Mouse (Mus musculus): ENCODE data around the gene Gjc2.

Gjc2 gene

DNA sequence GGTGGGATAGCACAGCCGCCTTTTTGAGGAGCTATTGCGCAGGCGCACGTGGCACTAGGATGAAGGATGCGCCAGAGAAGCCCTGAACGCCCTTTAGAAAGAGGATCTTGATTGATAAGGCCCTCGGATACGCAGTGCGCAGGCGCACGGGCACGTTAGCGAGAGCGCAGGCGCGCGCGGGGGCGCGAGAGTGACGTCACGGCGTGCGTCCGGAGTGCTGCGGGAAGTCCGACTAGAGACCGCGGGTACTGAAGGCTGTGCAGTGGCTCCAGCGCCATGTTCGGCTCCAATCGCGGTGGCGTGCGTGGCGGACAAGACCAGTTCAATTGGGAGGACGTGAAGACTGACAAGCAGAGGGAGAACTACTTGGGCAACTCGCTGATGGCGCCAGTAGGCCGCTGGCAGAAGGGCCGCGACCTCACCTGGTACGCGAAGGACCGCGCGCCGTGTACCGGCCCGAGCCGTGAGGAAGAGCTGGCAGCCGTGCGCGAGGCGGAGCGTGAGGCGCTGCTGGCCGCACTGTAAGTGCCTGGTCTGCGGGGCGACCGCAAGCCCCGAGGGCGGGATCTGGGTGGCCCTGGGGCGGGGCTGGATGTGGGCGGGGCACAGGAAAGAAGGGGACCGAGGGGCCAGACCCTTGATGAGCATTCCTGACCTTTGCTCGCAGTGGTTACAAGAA is 25.3 kb upstream of the Gjc2 start, which contains the start of gene 2310033P09Rik:
Gene 2310033P09Rik, plus strand, starts transcription at position 169 of the 679 bp plus-strand sequence.
- DNase-seq (ENCODE audit: low spot score in 2 of 2): peak; percentile 86 to 88

DNA sequence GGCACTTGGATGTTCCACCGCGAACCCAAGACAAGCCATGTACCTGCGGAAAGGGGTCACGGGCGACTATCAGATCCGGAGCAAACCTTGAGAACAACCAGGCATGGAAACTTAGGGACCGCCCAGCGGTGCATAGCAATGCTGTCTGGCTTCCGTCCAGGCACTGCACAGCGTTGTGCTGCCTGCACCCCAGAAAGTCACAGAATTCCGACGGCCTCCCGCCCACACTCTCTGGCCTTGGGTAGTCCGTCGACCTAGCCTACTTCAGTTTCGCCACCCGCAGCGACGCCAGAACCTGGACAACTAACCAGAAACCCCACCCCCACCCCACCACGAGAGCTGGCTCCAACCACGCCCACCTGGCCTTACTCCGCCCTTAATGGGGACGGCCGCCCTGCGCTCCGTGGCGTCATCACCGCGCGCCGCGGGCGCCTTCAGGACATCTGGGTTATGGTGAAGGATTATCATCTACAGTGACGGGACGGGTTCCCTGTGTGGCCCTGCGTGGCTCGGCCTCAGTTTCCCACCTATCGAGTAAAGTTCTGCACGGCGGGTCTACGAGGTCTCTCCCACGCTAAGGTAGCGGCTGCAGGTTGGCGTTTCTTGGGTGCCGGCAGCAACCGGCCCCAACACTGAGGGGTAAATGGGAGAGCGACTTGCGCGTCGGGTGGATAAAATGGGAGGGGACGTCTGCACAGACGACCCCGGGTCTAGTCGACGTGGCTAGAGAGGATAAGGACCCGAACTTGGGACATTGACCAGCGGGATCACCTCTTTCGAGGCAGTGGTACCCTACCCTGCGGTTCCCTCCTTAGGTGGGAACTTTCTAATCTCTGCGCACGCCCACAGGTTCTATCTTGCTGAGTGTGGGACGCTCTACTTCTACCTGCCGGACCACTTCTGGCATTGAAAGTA is 19.3 kb upstream of the Gjc2 start, which contains the start of gene Mrpl55:
Gene Mrpl55, plus strand, starts transcription at position 406 of the 915 bp plus-strand sequence.
- peak; percentile 87 to 91 for DNase-seq (ENCODE audit: low spot score in 2 of 2)

DNA sequence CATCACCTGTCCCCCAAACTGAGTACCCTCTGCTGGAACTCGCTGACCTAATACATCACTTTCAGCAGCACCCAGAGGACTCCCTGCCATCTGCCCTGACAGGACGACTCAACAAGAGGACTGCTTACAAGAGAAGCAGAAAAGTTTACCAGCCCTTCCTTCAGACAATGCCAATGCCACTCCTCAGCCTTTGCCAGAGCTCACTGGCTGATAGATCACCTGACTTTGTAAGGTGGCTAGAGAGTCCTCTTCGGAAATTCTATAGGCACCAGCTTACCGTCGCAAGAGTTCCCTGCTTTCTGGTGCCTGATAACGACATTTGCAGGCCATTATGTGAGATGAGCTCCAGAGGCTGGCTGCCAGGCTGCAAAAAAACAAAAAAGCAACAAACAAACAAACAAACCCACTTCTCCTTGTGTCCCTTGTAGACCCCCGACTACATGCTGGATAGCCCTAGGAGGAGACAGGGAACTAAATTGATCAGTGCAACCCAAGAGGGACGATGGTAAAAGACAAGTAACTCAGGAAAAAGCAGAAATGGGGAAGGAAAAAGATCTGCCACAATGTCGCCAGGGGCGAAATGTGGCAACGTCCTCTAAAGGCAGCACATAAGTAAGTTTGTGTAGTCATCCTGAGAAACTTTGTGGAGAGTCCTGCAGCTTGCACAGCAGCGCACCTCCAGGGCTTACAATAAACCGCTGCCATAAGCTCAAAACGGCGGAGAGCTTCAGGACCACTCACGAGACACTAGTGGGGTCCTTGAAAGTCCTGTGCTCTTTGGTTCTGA is 18.4 kb upstream of the Gjc2 start:
- no peak for DNase-seq (ENCODE audit: low spot score in 2 of 2)

DNA sequence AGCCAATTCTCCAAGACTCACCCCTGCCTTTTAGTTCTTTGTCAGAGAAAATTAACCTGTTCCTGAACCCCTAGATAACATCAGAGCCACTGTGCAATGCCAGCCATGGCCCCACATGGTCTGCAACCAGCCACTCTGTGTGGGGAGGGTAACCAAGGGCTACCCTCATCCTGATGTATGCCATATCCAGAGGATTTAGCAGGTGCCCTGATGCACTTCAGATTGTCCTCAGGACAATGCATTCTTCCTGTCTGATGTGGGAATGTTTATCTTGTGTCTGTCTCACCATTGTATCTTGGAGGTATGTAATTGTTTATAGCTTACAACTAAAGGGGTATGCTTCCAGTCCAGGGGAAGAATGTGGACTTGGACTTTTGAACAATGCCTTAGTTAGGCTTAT is 13.2 kb upstream of the Gjc2 start:
- DNase-seq (ENCODE audit: low spot score in 2 of 2): no peak

DNA sequence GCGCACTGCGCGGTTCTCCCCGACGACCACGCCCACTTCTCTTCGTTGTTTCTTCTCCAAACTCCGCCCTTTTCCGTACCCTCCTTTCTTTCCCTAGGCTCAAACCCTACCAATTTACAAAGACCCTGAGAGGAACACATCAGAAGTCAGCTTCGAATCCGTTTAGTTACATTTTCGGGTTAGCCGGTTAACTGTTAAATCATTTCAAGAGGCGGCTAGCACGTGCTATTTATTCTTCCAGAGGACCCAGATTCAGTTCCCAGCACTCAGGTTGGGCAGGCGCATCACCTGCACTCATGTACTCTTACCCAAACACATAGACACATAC is 9.0 kb upstream of the Gjc2 start, which contains the start of gene Guk1:
Gene Guk1, minus strand, starts transcription at position 154 of the 328 bp plus-strand sequence.
- DNase-seq (ENCODE audit: low spot score in 2 of 2): no peak

DNA sequence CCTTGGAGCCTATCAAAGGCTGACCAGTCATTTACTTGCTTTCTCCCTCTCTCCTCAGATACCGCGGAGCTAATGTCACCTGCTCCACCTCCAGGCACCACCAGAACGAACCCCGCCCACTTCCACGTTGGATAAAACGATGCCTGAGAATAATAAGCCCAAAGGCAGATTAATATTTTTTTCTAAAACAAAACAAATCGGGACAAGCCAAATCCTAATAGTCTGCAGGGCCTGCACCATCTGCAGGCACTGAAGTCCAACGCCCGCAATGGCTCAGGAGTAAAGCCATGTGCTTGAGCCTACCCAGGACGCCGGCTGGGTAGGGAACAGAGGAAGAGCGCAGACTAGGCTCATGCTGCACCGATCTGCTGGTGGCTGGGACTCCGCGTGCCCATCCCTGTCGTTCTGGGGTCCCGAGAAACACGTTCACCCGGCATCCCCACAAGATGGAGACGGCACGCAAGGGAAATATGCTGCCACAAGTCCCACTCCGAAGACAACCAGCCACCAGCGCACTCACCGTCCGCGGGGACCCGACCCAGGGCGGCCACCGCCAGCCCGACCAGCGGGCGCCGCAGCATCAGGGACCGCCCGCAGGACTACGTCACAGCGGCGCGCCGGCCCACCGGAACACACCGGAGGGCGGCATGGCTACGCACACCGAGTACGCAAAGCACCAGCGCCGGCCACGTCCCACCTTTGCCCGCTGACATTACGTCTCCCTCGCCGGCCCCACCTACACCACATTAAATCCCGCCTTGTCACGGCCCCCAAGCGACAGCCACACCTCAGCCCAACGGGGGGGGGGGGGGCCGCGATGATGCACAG is 8.4 kb upstream of the Gjc2 start:
- peak; percentile 84 to 86 for DNase-seq (ENCODE audit: low spot score in 2 of 2)

DNA sequence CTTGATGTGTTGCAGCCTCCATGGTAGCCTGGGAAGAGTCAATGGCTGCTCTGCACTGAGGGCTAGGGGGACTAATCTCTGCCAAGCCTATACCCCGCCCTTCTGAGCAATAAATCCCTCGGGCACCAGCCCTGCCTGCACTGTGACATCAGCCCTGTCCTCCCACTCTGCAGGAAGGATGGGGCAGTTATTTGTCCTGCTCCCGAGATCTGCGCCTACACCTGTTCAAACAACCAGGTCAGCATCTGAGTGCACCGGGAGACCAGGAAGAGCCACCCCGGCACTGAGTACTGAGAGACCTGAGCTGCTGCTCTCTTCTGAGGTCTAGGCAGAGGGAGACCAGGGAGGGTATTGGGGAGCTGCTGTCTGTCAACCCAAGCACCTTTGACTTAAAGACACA is 4.7 kb upstream of the Gjc2 start:
- DNase-seq (ENCODE audit: low spot score in 2 of 2): no peak

DNA sequence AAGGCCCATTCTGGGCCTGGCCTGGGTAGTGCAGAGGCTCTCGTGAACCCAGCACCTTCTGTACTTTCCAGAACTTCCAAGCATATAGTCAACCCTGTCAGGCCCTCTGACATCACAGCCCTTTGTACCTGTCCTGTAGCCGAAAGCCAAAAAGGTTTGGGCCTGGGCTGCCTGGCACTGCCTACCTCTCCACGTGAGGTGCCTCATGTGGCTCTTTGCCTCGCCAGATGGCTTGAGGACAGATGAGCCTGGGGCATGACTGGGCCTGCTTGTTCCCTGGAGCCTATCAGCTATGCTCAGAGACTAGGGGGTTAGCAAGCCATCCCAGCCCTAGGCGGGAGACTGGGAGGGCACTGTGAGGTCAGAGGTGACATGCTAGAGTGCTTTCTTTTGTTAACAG is 2.5 kb upstream of the Gjc2 start:
- DNase-seq (ENCODE audit: low spot score in 2 of 2): no peak

DNA sequence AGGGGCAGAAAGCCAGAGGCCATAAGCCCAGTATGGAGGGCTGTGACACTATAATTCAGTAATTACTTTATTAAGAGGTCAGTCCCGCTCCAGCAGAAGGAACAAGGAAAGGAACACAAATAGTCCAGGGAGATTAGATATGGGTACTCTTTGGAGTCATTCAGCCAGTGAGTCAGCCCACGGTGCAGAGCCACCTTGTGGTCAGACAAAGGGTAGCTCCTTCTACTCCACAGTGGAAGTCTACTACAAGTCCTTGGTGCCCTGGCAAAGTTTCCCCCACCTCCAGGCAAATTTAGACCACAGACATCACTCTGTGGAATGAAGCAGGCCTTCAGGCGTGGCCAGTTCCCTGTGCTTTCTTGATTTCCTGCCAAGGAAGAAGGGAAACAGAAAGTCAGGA is 808 bp upstream of the Gjc2 start:
- peak in 1 of 2 experiments; percentile 37 for DNase-seq (ENCODE audit: low spot score in 2 of 2)

DNA sequence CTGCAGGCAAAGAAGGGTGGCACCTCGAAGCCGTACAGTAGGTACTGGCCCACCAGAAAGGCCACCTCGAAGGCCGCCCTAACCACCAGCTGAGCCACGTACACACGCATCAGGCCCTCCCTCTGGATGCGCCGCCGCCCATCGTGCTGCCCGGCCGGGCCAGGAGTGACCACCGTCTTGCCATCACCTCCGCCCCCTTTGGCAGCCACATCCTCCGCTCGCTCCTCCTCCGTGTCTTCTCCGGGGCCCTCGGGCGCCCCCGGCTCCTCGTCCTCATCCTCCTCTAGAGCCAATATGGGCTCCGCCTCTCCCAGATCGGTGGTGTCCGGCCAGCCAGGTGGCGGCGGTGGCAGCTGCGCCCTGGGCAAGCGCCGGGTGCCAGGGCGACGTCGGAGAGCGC is 6.1 kb downstream of the Gjc2 start:
- no peak for DNase-seq (ENCODE audit: low spot score in 2 of 2)

DNA sequence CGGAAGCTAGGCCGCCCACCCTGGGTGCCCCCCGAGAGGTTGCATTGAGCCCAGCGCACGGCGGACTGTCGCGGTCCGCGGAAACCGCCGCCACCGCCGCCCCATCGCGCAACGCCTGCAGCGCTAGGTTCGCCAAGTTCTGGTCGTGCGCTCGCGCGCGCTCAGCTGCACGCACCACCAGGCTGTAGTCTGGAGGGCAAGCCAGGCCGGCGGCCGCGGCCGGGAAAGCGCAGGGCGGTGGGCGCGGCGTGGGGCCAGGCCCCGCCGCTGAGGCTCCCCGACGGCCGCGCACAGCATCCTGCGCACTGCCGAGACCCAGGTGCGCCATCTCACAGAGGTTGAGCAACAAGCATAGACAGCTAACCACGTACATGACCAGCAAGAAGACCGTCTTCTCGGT is 6.5 kb downstream of the Gjc2 start:
- no peak for DNase-seq (ENCODE audit: low spot score in 2 of 2)

DNA sequence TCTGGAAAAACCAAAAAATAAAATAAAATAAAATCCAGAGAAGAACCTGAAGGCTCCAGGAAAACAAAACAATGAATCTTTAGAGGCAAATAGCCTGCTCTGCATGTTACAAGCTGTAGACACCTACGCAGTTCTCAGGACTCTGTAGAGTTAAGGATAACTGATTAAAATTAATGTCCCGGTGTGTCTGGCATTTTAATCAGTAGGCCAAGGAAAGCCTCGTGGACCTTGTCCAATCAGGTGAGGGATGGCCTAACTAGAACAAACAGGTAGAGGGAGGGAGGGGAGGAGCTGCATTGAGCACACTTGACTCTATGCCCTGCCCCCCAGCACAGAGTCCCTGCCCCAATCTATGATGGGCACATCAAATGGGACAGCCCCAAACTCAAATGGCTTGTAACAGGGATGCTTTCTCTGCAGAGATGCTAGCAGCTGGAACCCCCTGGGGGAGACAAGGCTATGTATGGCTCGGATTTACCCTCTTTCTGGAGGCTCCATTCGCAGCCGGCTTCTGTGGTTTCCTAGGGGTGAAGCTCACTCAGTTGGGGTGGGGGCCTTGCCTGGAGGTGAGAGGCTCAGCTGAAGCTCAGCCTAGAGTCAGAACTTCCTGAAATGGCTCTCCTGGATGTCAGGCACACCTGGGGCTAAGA is 8.7 kb downstream of the Gjc2 start:
- DNase-seq (ENCODE audit: low spot score in 2 of 2): no peak

DNA sequence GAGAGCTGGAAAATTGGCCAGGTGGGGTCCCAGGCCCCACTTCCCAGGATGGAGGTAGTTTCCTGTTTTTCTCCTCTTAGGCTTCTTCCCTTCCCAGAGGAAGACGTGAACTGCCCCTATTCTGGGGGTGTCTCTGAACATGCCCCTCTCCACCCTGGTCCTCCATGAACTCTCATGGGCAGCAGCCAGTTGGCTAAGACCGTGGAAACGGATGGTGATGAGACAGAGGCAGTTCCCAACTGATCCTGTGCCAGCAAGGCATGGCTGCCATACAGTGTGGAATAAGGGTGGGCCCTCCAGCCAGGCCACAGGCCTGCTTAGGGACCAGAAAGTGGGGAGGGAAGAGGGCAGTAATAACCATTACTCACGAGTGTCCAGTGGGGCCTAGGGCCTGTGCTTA is 12.5 kb downstream of the Gjc2 start:
- no peak for DNase-seq (ENCODE audit: low spot score in 2 of 2)

DNA sequence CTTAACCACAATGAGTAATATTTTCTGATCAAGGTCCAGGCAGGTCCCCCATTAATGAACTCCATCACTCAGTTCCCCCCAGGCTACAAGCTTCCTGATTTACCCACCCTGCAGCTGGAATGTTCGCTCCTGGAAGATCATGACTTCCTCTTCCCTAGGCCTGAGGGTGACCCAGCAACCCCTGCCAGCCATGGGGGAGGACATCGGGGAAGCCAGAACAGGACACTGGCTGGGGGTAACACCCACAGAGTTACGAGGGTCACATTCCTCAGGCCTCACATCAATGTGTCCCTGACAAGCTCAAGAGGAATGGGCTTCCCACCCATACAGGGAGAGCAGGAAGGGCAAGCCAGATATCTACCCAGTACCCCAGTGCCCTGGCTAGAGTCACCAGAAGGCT is 13.2 kb downstream of the Gjc2 start:
- no peak for DNase-seq (ENCODE audit: low spot score in 2 of 2)

DNA sequence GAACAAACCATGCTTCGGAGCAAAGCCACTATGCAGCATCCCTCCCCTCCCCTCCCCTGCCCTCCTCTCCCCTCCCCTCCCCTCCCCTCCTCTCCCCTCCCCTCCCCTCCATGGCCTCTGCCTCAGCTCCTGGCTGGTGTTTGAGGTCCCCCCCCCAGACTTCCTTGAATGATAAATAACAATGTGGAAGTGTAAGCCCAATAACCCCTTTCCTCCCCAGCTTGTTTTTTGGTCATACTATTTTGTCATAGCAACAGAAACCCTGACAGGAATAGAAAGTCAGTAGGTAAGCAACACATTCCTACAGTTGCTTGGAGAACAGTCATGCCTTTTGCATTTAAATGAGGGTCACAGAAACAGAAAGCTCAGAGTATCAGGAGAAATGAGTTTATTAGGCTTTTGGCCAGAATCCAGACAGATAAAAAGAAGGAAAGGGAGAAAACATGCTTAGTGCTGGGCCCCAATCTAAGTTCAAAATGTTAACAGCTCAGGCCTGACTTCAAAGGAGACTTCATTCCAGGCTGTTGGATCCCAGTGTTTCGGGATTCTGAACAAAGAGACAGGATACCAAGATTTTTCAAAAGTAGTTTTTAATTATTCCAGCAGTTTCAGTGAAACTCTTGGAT is 17.3 kb downstream of the Gjc2 start:
- DNase-seq (ENCODE audit: low spot score in 2 of 2): no peak

DNA sequence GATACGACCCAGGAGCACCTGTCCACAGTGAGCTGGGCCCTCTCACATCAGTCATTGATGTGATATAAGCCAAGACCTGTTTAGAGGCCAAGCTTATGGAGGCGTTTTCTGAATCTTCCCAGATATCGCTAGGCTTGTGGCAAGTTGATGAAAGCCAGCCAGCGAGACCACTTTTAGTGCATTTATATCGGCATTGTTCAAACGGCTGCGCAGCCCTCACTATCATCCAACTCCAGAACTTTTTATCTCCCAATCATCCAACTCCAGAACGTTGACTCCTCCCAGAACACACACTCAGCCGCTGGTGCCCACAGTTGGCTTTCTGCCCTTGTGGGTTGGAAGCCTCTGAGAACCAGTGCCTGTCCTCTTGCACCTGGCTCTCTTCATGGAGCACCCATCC is 18.6 kb downstream of the Gjc2 start:
- DNase-seq (ENCODE audit: low spot score in 2 of 2): no peak

DNA sequence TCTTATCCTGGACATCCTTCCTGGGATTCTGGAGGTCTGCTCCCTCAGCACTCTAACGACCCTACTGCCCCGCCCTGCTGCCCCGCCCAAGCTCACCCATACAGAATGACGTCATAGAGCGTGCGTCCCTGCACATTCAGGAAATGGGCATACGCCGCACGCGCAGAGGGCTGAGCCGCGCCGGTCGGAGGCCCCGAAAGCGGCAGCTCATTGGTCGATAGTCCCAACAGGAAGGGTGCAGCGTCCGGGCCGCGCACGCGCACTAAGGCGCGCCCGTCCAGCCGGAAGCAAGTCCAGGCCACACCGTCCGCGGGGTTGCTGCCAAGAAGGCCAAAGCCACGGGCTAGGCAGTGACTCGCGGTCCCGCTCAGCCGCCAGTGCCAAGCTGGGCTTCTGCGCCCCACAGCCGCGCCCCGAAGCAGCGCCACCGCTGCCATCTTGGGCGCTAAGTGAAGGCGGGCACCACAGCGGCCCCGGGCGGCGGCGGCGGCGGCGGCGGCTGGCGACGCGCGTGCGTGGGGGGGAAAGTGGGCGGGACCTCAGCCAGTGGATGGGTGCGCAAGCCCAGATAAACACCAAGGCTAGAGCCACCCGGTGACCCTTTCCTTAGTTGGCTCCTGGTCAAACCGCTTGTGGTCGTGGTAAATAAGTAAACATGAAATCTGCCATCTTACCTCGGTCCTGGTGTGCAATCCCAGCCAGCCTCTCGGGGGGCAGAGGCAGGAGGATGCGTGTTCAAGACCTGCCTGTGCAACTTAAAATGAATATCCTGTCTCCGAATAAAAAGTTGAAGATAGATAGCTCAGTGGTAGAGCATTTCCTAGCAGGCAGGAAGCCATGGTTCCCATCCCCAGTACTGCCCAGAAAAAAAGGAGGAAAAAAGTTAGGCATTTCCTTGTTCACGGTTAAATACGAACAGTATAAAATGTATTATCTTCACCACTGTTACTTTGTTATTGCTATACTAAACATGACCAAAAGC is 19.5 kb downstream of the Gjc2 start, which contains the start of gene Iba57:
Gene Iba57, minus strand, starts transcription at position 485 of the 982 bp plus-strand sequence.
- DNase-seq (ENCODE audit: low spot score in 2 of 2): peak; percentile 95 to 98

DNA sequence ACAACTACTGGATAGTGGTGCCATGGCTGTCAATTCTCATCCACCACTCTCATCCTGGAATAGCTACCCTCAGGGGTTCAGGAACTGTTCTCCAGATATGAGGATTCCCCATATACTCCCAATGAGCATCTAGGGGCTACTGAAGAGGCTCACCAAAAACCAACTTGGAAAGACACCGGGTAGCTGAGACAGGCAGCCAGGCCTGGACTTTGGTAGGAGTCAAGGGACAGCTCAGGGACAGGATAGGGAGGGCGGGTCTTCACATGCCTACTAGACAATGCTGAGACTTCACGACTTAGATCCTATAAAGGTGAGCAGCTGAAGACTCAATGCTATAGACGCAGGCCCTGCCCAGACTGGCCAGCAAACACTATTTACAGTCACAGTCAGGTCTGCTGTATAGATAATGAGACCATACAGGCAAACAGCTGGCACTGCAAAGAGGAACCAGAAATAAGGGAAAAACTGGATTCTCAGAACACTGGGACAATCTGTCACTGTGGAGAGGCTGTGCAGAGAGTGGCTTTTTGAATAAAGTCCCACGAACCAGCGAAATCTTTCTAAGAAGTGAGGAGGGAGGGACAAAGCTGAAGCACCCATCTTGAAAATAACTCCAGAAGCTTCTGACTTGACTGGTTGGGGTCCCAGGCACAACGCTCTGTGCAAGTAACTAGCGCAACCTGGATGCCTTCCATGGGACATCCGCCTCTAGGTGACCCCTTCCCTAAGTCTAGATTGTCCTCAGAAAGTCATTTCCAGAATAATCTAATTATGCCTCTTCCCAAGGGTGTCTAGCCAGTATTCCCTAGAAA is 20.4 kb downstream of the Gjc2 start:
- DNase-seq (ENCODE audit: low spot score in 2 of 2): no peak

Measured in urinary bladder, adult 18-20 months (tissue).